Mouse (Mus musculus): ENCODE measurements at regions not wholly inside any gene's neighbourhood (a gene's known extent, or its start where the extent isn't known, plus 50 kb on each side); places are given as distances from the start of the nearest gene placed in this dataset.

GRCm38 (mm10) chr5:44863887-44864286 lies 64.4 kb upstream of the Ldb2 start:
- no peaks in the 10 kb centered on the region for H3K4me1 ChIP-seq
- WGBS, result 44% methylated on average over 3 of the region's 3 CpGs
- ATAC-seq (replicated peaks), result no peak
- no peaks in the 10 kb centered on the region for H3K36me3 ChIP-seq
- no peak overlapping the region for H3K4me2 ChIP-seq (replicated peaks)
- no peak overlapping the region for H3K9ac ChIP-seq (replicated peaks)
- no peaks in the 10 kb centered on the region for H3K9me3 ChIP-seq
- no peaks in the 10 kb centered on the region for H3K27me3 ChIP-seq
- H3K27ac ChIP-seq (replicated peaks), result no peak overlapping the region
- no peak overlapping the region for H3K4me3 ChIP-seq

- Histone ChIP-seq H3K27me3 (no peaks in the 10 kb centered on the region), H3K9me3 (no peaks in the 10 kb centered on the region), H3K36me3 (no peaks in the 10 kb centered on the region), H3K4me1 (no peaks in the 10 kb centered on the region), H3K4me3 (no peak overlapping the region), H3K9ac (replicated peaks) (no peak overlapping the region), H3K4me2 (replicated peaks) (no peak overlapping the region), H3K27ac (replicated peaks) (no peak overlapping the region)
- ATAC-seq (replicated peaks), result no peak
- 78% methylated on average over 3 of the region's 3 CpGs for WGBS
These were observed 63.9 kb upstream of the Ldb2 start for GRCm38 (mm10) chr5:44863349-44863748.

- Histone ChIP-seq H3K9me3 (no peaks in the 10 kb centered on the region), H3K9ac (replicated peaks) (no peak overlapping the region), H3K4me3 (no peak overlapping the region), H3K36me3 (no peaks in the 10 kb centered on the region), H3K27ac (replicated peaks) (no peak overlapping the region), H3K27me3 (no peaks in the 10 kb centered on the region), H3K4me1 (no peaks in the 10 kb centered on the region), H3K4me2 (replicated peaks) (no peak overlapping the region)
- ATAC-seq (replicated peaks), result no peak
- 87% methylated on average over 4 of the region's 4 CpGs for WGBS
These were observed 54.7 kb upstream of the Ldb2 start for GRCm38 (mm10) chr5:44854189-44854588.

Measured in forebrain, embryonic 15.5 days (tissue).